9 mouse cellular contexts compared by ENCODE assay signal in genomic region chr6:29712011-29712584, GRCm38 (mm10). TPM values are rescaled to one million over a fixed set of nuclear protein-coding genes. Genes with fewer than 3 reads are reported as not detected.
DNase-seq lines count a peak whose midpoint lies in the region; ATAC-seq and TF ChIP-seq lines count a peak whose summit lies in the region.
"Had no signal": no experiment of that assay in that cellular context is flagged by ENCODE, and none has a peak within 500 bp of the region (broad histone marks: within the 10 kb centered on the region; RNA-seq: fewer than 3 reads in every experiment).

No protein-coding gene starts in this region.

- no peak overlapping the region for H3K9ac ChIP-seq in embryonic facial prominence, embryonic 11.5 days (replicated peaks; ENCODE audit: low read length)
- H3K9ac ChIP-seq in neural tube, embryonic 13.5 days: no peak overlapping the region
- H3K9ac ChIP-seq in limb, embryonic 14.5 days (ENCODE audit: low read depth, low read length, severe bottlenecking): no peak overlapping the region

- H3K4me1 ChIP-seq in embryonic facial prominence, embryonic 11.5 days (ENCODE audit: control insufficient read depth, insufficient read depth, low read length): no peaks in the 10 kb centered on the region
- H3K4me1 ChIP-seq in embryonic facial prominence, embryonic 10.5 days: peaks cover 26% of the 10 kb centered on the region
- peaks cover 23% of the 10 kb centered on the region for H3K4me1 ChIP-seq in neural tube, embryonic 13.5 days (replicated peaks)
- peaks cover 7% of the 10 kb centered on the region for H3K4me1 ChIP-seq in limb, embryonic 14.5 days (ENCODE audit: control insufficient read depth, insufficient read depth, low read length)
- H3K4me1 ChIP-seq in small intestine, adult 2 months (ENCODE audit: control insufficient read depth, insufficient read depth, insufficient read length, low read length): no peaks in the 10 kb centered on the region

- WGBS in embryonic facial prominence, embryonic 11.5 days: 52% methylated on average over 3 of the region's 3 CpGs
- 56% methylated on average over 3 of the region's 3 CpGs for WGBS in embryonic facial prominence, embryonic 10.5 days
- WGBS in neural tube, embryonic 13.5 days: 51% methylated on average over 3 of the region's 3 CpGs
- WGBS in limb, embryonic 14.5 days: 53% methylated on average over 3 of the region's 3 CpGs
- 41% methylated on average over 3 of the region's 3 CpGs for WGBS in small intestine, adult 2 months

- no peak overlapping the region for H3K4me2 ChIP-seq in embryonic facial prominence, embryonic 11.5 days (ENCODE audit: low read depth, low read length)
- no peak overlapping the region for H3K4me2 ChIP-seq in neural tube, embryonic 13.5 days
- H3K4me2 ChIP-seq in limb, embryonic 14.5 days (replicated peaks; ENCODE audit: low read depth, low read length, severe bottlenecking): no peak overlapping the region

- H3K9me3 ChIP-seq in embryonic facial prominence, embryonic 11.5 days (replicated peaks; ENCODE audit: control insufficient read depth, low read length): no peaks in the 10 kb centered on the region
- no peaks in the 10 kb centered on the region for H3K9me3 ChIP-seq in embryonic facial prominence, embryonic 10.5 days
- no peaks in the 10 kb centered on the region for H3K9me3 ChIP-seq in neural tube, embryonic 13.5 days
- no peaks in the 10 kb centered on the region for H3K9me3 ChIP-seq in limb, embryonic 14.5 days (ENCODE audit: control insufficient read depth, low read length)

- TF ChIP-seq POLR2A in limb, embryonic 14.5 days (IDR thresholded peaks at IDR 0.05; ENCODE audit: borderline replicate concordance, extremely low read depth, insufficient read depth, insufficient read length): no peak
- TF ChIP-seq POLR2A in small intestine, adult 2 months (IDR thresholded peaks at IDR 0.05; ENCODE audit: low read depth, low read length): no peak

- 0 out of 2 replicates have a peak, but pooled peaks have one; percentile 18 for TF ChIP-seq CTCF in small intestine, adult 2 months (IDR thresholded peaks at IDR 0.05; ENCODE audit: extremely low read depth, insufficient read length, insufficient replicate concordance, low read depth, low read length)

- H3K27me3 ChIP-seq in embryonic facial prominence, embryonic 11.5 days (ENCODE audit: control insufficient read depth, insufficient read depth, low read length): no peaks in the 10 kb centered on the region
- H3K27me3 ChIP-seq in embryonic facial prominence, embryonic 10.5 days (replicated peaks; ENCODE audit: low read depth, poor library complexity, severe bottlenecking): peaks cover 21% of the 10 kb centered on the region
- H3K27me3 ChIP-seq in neural tube, embryonic 13.5 days: peaks cover 5% of the 10 kb centered on the region
- H3K27me3 ChIP-seq in limb, embryonic 14.5 days (ENCODE audit: control insufficient read depth, insufficient read depth, low read length): no peaks in the 10 kb centered on the region
- H3K27me3 ChIP-seq in small intestine, adult 2 months (ENCODE audit: control insufficient read depth, insufficient read depth, low read length): no peaks in the 10 kb centered on the region

- H3K36me3 ChIP-seq in embryonic facial prominence, embryonic 11.5 days (replicated peaks; ENCODE audit: control insufficient read depth, insufficient read depth, low read depth, low read length): no peaks in the 10 kb centered on the region
- H3K36me3 ChIP-seq in embryonic facial prominence, embryonic 10.5 days (replicated peaks): no peaks in the 10 kb centered on the region
- no peaks in the 10 kb centered on the region for H3K36me3 ChIP-seq in neural tube, embryonic 13.5 days
- no peaks in the 10 kb centered on the region for H3K36me3 ChIP-seq in limb, embryonic 14.5 days (ENCODE audit: control insufficient read depth, insufficient read depth, low read length)
- no peaks in the 10 kb centered on the region for H3K36me3 ChIP-seq in small intestine, adult 2 months (ENCODE audit: control insufficient read depth, insufficient read depth, low read length)

- no peak for ATAC-seq in embryonic facial prominence, embryonic 11.5 days (replicated peaks; ENCODE audit: insufficient number of reproducible peaks, low FRiP score, low TSS enrichment, low read depth)
- peak; percentile 40; the same call in 1 of the 2 replicates for ATAC-seq in neural tube, embryonic 13.5 days (ENCODE audit: low read depth)
- peak; percentile 48; the same call in 1 of the 2 replicates for ATAC-seq in limb, embryonic 14.5 days (ENCODE audit: low FRiP score, low read depth)

- H3K4me3 ChIP-seq in embryonic facial prominence, embryonic 11.5 days (ENCODE audit: low read depth, low read length): no peak overlapping the region
- H3K4me3 ChIP-seq in embryonic facial prominence, embryonic 10.5 days: no peak overlapping the region
- H3K4me3 ChIP-seq in neural tube, embryonic 13.5 days: no peak overlapping the region
- H3K4me3 ChIP-seq in limb, embryonic 14.5 days (replicated peaks; ENCODE audit: low read length): no peak overlapping the region
- H3K4me3 ChIP-seq in small intestine, adult 2 months (ENCODE audit: low read depth, low read length): no peak overlapping the region
- H3K4me3 ChIP-seq: myocyte had no signal

- DNase-seq in embryonic facial prominence, embryonic 11.5 days (ENCODE audit: low spot score): peak; percentile 83
- DNase-seq in embryonic facial prominence, embryonic 10.5 days (ENCODE audit: low spot score): no peak
- DNase-seq in neural tube, embryonic 10.5 days (ENCODE audit: extremely low spot score, low spot score): no peak
- peak; percentile 45 for DNase-seq in embryo, embryonic 9.5 days (ENCODE audit: extremely low spot score)
- peak; percentile 81 for DNase-seq in limb, embryonic 14.5 days (ENCODE audit: low spot score)
- DNase-seq in right cerebral cortex, postnatal 4 days: no peak

- H3K27ac ChIP-seq in embryonic facial prominence, embryonic 11.5 days (replicated peaks; ENCODE audit: low read depth, low read length): no peak overlapping the region
- H3K27ac ChIP-seq in embryonic facial prominence, embryonic 10.5 days (replicated peaks): no peak overlapping the region
- no peak overlapping the region for H3K27ac ChIP-seq in neural tube, embryonic 13.5 days (replicated peaks)
- H3K27ac ChIP-seq in limb, embryonic 14.5 days (replicated peaks; ENCODE audit: low read depth, low read length): no peak overlapping the region
- no peak overlapping the region for H3K27ac ChIP-seq in small intestine, adult 2 months (ENCODE audit: insufficient read depth, low read depth, low read length)

RNA-seq across cellular contexts. Expression of gene Tspan33, which starts 18.1 kb away (rescaled TPM):
- 3.4 and 3.5 TPM in 2 replicates for polyA plus RNA-seq in embryonic facial prominence, embryonic 11.5 days (2014; fragmentation: Nextera tagmentation; extraction: Ambion mirVana)
- polyA plus RNA-seq in embryonic facial prominence, embryonic 10.5 days (2016; fragmentation: Nextera tagmentation; extraction: Ambion mirVana): 6.0 and 7.4 TPM in 2 replicates
- 5.6 and 7.0 TPM in 2 replicates for polyA plus RNA-seq in neural tube, embryonic 13.5 days (2015; fragmentation: Nextera tagmentation; extraction: Ambion mirVana)
- polyA plus RNA-seq in limb, embryonic 14.5 days (2012; rRNA removed): 4.9 and 5.0 TPM in 2 replicates
- 2.7 and 2.8 TPM in 2 replicates for polyA plus RNA-seq in limb, embryonic 14.5 days (2014; fragmentation: Nextera tagmentation; extraction: Ambion mirVana)
- polyA plus RNA-seq in small intestine, adult 2 months (2012; rRNA removed): 1.8 and 3.2 TPM in 2 replicates

RNA-seq across cellular contexts. Expression of gene Smo, which starts 23.2 kb away (rescaled TPM):
- polyA plus RNA-seq in embryonic facial prominence, embryonic 11.5 days (2014; fragmentation: Nextera tagmentation; extraction: Ambion mirVana): 47.2 and 49.4 TPM in 2 replicates
- polyA plus RNA-seq in embryonic facial prominence, embryonic 10.5 days (2016; fragmentation: Nextera tagmentation; extraction: Ambion mirVana): 56.8 and 60.9 TPM in 2 replicates
- polyA plus RNA-seq in neural tube, embryonic 13.5 days (2015; fragmentation: Nextera tagmentation; extraction: Ambion mirVana): 16.1 and 16.4 TPM in 2 replicates
- polyA plus RNA-seq in limb, embryonic 14.5 days (2012; rRNA removed): 104 and 134 TPM in 2 replicates
- polyA plus RNA-seq in limb, embryonic 14.5 days (2014; fragmentation: Nextera tagmentation; extraction: Ambion mirVana): 58.1 and 68.4 TPM in 2 replicates
- polyA plus RNA-seq in small intestine, adult 2 months (2012; rRNA removed): 11.5 and 11.9 TPM in 2 replicates

RNA-seq across cellular contexts. Expression of gene Ahcyl2, which starts 55.7 kb away (rescaled TPM):
- polyA plus RNA-seq in embryonic facial prominence, embryonic 11.5 days (2014; fragmentation: Nextera tagmentation; extraction: Ambion mirVana): 12.2 and 15.1 TPM in 2 replicates
- 12.0 and 14.9 TPM in 2 replicates for polyA plus RNA-seq in embryonic facial prominence, embryonic 10.5 days (2016; fragmentation: Nextera tagmentation; extraction: Ambion mirVana)
- polyA plus RNA-seq in neural tube, embryonic 13.5 days (2015; fragmentation: Nextera tagmentation; extraction: Ambion mirVana): 17.2 and 17.3 TPM in 2 replicates
- polyA plus RNA-seq in limb, embryonic 14.5 days (2012; rRNA removed): 20.8 and 23.3 TPM in 2 replicates
- polyA plus RNA-seq in limb, embryonic 14.5 days (2014; fragmentation: Nextera tagmentation; extraction: Ambion mirVana): 20.8 and 21.6 TPM in 2 replicates
- polyA plus RNA-seq in small intestine, adult 2 months (2012; rRNA removed): 84.6 and 110 TPM in 2 replicates

Comparison
In these comparisons a context has a peak if more than half of its experiments do, and no peak if none do; other contexts are left out.
1. DNase-seq: peak in embryonic facial prominence, embryonic 11.5 days (single experiment), embryo, embryonic 9.5 days (single experiment) and limb, embryonic 14.5 days (single experiment); none in embryonic facial prominence, embryonic 10.5 days (single experiment), neural tube, embryonic 10.5 days (single experiment) and right cerebral cortex, postnatal 4 days (single experiment).